Mouse (Mus musculus) B cell, adult 62 days (primary cell): Measurements from ENCODE around the gene Slc39a5. TPM values are rescaled to one million over a fixed set of nuclear protein-coding genes. Genes with fewer than 3 reads are reported as not detected.

ENCODE experiments used
- total RNA-seq: library from RNA; stranded (reverse); gene quantifications from 4 replicates; pipeline ENCODE4 v1.2.4, GENCODE M21; 2023

Gene Slc39a5
- not detected in 4 replicates for total RNA-seq

DNA sequence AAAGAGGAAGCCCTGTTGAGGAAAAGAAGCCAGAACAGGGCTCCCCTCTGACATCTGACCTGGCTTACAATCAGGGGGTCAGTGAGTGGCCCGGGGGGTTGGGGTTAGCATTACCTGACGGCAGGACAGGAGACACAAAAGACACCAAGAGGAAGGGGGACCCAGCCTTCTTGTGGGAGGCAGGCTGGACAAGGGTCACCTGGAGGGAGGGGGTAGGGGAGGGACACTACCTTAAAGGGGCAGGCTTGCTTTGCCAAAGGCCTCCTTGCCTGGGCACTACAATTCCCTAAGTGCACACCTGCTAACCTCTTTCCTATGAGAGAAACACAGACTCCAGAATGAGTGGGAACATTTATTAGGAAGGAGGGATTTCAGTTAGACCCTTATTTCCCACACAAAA, at the start of gene Slc39a5:
TSS of gene Slc39a5 (minus strand) at position 174 of the 400 bp plus-strand sequence.

DNA sequence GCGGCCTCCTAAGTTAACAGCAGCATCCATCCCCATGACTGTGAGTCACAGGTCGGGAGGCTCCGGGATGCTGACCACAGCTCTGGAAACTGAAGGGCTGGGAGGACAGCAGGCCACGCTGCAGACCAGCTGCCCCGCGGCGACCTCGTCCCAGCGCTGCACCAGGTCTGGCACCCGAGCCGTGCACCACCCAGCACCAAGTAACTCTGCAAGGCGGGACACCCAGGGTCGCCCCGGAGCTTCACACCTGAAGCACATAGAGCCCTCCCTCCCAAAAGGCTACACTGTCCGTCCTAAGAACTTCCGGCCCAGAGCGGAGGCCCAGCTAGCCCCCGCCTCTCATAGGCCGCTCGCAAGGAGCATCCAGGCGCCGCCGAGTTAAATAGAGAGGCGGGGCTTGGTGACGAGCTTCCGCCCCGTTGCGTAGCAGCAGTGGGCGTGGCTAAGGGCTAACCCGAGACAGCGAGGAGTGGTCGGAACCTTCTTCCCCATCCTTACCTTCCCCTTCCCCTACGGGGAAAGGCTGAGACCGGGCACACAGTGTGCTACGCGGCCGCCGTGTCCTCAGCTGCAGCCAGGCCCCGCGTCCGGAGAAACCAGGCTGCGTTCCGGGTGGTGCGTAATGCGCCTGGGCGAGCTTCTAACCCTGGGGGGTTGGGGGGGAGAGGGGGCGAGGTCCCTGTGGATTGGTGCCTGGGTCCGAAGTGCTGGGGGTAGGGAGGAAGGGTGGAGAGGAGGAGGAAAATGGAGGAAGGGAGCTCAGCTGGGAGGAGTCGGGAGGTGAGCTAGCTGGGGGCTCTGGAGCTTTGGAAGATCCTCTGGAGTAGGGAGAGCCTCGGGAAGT, 10.4 kb upstream of the Slc39a5 start, which contains the start of the genes Nabp2 and Rnf41:
TSS of gene Nabp2 (minus strand) at position 282 of the 844 bp plus-strand sequence.
TSS of gene Rnf41 (plus strand) at position 447 of the 844 bp plus-strand sequence.

DNA sequence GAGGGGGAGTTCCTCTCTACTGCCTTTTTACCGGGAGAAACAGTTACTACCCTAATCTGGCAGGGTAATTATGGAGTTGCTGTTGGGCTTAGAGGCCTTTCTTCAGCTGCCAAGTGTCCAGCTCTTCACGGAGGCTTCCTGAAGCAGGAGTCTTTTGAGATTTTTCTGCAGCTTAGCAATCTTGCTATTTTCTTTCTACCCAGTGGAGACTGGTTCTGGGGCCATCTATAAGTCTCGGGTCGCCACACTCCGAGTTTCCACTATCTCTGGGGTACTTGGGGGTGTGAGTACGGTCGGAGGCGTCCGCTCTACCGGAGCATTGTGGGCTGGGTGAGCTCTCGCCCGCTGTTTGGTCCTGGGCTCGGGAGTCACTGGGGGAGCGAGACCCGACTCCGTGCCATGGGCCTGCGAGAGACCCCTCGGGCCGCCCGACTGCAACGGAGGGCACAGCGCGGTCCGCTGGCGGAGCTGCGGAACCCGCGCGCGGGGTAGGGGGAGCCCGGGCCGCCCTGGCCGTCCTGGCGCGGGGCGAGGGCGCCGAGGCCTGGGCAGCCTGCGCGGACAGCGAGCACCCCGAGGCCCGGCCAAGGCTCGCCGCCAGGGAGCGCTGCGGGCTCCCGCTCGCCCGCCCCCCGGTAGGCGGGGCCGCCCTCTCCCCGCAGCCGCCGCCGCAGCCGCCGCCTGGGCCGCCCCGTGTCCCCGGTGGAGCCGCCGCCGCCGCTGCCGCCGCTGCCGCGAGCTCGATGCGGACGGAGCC, 24.4 kb downstream of the Slc39a5 start, which contains the start of gene Ankrd52:
TSS of gene Ankrd52 (plus strand) at position 661 of the 757 bp plus-strand sequence.

DNA sequence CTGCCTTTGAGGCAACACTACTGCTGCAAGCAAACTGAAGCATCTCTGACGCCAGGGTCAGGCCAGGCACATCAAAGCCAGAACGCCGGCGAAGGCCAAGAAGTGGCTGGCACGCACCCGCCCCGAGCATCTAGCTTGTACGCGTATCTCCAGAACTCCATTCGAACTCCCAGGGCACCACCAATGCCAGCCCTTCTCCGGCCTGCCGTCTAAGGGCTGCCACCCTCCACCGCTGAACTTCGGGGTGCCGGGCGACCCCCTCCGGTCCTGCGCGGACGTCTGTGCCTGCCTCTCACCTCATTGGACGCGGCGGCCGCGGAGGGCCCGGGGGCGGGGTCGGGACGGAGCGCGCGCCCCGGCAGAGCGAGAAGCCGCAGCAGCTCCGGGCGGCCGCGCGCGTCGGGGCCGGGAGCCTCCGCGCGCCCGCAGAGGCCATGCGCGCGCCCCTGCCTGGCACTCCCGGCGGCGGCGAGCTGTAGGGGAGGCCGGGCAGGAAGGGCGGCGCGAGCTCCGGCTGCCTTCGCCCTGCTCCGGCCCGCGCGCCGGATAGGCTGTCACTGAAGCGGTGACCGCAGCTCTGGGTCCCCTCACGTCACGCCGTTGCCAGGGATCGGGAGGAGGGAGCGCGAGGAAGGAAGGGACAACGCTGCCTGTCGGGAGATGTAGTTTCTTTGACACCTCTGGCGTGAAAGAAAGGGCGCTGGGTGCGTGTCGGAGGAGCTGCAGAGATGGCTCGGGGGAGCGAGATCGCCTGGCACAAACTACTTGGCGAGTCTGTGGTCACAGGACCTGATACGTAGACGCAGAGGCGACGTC, 32.4 kb downstream of the Slc39a5 start, which contains the start of gene Coq10a:
TSS of gene Coq10a (minus strand) at position 596 of the 816 bp plus-strand sequence.

Other genes starting within 250 kb of the Slc39a5 start
- gene Rbms2, start 220.9 kb downstream of the Slc39a5 start, total RNA-seq: 43.9 to 52.8 TPM (median 47.8 TPM) in 4 replicates
- not detected in 4 replicates for gene Gls2, start 206.8 kb downstream of the Slc39a5 start, total RNA-seq
- 12.3 to 17.4 TPM (median 15.1 TPM) in 4 replicates for gene Spryd4, start 189.4 kb downstream of the Slc39a5 start, total RNA-seq
- not detected in 4 replicates for gene Mip, start 175.4 kb downstream of the Slc39a5 start, total RNA-seq
- gene Timeless, start 169.2 kb downstream of the Slc39a5 start, total RNA-seq: 13.7 to 23.7 TPM (median 16.3 TPM) in 4 replicates
- not detected in 4 replicates for gene Apon, start 147.1 kb downstream of the Slc39a5 start, total RNA-seq
- 0.75 to 1.4 TPM (median 0.93 TPM) in 4 replicates for gene Apof, start 132.6 kb downstream of the Slc39a5 start, total RNA-seq
- gene Stat2, start 130.7 kb downstream of the Slc39a5 start, total RNA-seq: 110 to 128 TPM (median 114 TPM) in 4 replicates
- not detected in 4 replicates for gene Il23a, start 102.5 kb downstream of the Slc39a5 start, total RNA-seq
- 62.2 to 69.4 TPM (median 65.8 TPM) in 4 replicates for gene Pan2, start 97.9 kb downstream of the Slc39a5 start, total RNA-seq
- 18.8 to 20.8 TPM (median 19.5 TPM) in 4 replicates for gene Cnpy2, start 78.8 kb downstream of the Slc39a5 start, total RNA-seq
- 101 to 110 TPM (median 110 TPM) in 4 replicates for gene Cs, start 63.5 kb downstream of the Slc39a5 start, total RNA-seq
- gene Coq10a, start 32.2 kb downstream of the Slc39a5 start, total RNA-seq: 28.6 to 37.3 TPM (median 32.6 TPM) in 4 replicates
- gene Ankrd52, start 24.1 kb downstream of the Slc39a5 start, total RNA-seq: 67.5 to 68.6 TPM (median 68.3 TPM) in 4 replicates
- 39.1 to 49.2 TPM (median 47.1 TPM) in 4 replicates for gene Nabp2, start 10.3 kb upstream of the Slc39a5 start, total RNA-seq
- gene Rnf41, start 10.4 kb upstream of the Slc39a5 start, total RNA-seq: 61.4 to 67.3 TPM (median 65.5 TPM) in 4 replicates
- gene Smarcc2, start 58.0 kb upstream of the Slc39a5 start, total RNA-seq: 145 to 160 TPM (median 147 TPM) in 4 replicates
- gene Myl6, start 92.9 kb upstream of the Slc39a5 start, total RNA-seq: 488 to 539 TPM (median 516 TPM) in 4 replicates
- 0.58 to 0.75 TPM in 2 of 4 replicates, not detected in the others for gene Myl6b, start 97.5 kb upstream of the Slc39a5 start, total RNA-seq
- gene Esyt1, start 124.6 kb upstream of the Slc39a5 start, total RNA-seq: 224 to 242 TPM (median 239 TPM) in 4 replicates
- gene Zc3h10, start 146.5 kb upstream of the Slc39a5 start, total RNA-seq: 85.5 to 103 TPM (median 90.6 TPM) in 4 replicates
- gene Rpl41, start 148.1 kb upstream of the Slc39a5 start, total RNA-seq: 3,750 to 3,896 TPM (median 3,770 TPM) in 4 replicates
- gene Pa2g4, start 164.8 kb upstream of the Slc39a5 start, total RNA-seq: 73.4 to 79.8 TPM (median 76.2 TPM) in 4 replicates
- gene Erbb3, start 188.4 kb upstream of the Slc39a5 start, total RNA-seq: 1.0 to 1.2 TPM (median 1.1 TPM) in 4 replicates
- 1,181 to 1,252 TPM (median 1,193 TPM) in 4 replicates for gene Rps26, start 225.5 kb upstream of the Slc39a5 start, total RNA-seq
- 0.19 to 0.27 TPM in 2 of 4 replicates, not detected in the others for gene Ikzf4, start 244.8 kb upstream of the Slc39a5 start, total RNA-seq